Mouse (Mus musculus): ENCODE results near the gene Zkscan5. TPM values are rescaled to one million over a fixed set of nuclear protein-coding genes. Genes with fewer than 3 reads are reported as not detected.

The Zkscan5 gene
- polyA plus RNA-seq (2012; rRNA removed), result 11.0 and 11.2 TPM in 2 replicates

DNA sequence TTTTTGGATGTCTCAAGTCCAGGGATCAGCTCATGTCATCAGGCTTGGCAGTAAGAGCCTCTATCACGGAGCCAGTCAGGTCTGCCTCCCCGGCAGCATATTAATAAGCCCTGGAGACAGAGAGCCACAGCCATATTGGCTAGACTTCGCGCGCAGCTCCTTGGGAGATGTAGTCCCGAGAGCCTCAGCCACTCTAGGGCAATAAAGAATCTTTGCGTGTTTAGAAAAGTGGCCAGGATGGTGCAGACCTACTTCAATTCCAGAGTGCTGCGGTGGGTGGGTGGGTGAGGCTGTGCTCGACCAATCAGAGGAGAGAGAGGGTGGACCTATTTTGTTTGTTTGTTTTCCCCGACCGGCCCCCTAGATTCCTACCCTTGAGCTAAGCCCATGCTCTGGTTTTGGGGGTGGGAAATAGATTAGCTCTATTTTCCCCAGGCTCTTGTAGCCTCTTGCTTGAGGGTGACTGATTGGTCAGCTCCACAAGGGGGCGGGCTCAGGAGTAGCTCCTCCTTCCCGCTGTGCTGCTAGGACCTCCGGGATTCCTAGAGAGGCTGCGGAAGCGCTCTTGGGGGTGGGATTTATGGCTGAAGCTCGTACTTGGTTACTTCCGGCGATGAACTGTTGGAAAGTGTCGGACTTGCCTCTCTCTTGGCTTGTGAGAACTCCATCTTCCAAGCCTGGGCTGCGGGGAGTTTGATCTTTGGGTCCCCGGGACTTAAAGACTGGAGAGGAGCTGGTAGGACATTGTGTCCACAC is at the start of gene Zkscan5:
Zkscan5 (plus strand) TSS at position 627 of the 756 bp plus-strand sequence.
- peak; percentile 98 to 99 for DNase-seq
- WGBS, result under 1% methylated on average over 22 of the region's 22 CpGs
- no peaks in the 10 kb centered on the region for H3K27me3 ChIP-seq (ENCODE audit: control insufficient read depth, insufficient read depth, low read length)

DNA sequence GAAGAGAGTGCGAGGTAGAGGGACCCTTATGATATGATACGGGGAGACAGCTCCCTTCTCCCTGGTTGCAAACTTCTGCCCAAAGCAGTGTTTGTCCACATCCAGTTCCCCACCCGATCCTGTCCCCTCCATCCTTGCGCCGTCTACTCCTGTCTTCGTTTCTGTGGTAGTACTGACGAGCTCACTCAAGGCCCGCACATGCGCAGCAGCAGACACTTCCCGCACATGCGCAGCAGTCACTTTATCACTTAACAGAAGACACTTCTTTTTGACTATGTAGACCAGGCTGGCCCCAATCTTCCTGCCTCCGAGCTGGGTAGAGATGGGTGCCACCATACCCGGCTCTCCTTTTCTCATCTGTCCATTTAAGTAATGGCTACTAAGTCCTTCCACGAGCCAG is 43.0 kb upstream of the Zkscan5 start:
- Histone ChIP-seq H3K4me3 (replicated peaks; ENCODE audit: insufficient read depth, low read depth, low read length) (no peak overlapping the region), H3K27me3 (ENCODE audit: control insufficient read depth, insufficient read depth, low read length) (no peaks in the 10 kb centered on the region), H3K27ac (ENCODE audit: insufficient read depth, low read length) (no peak overlapping the region), H3K4me1 (ENCODE audit: control insufficient read depth, insufficient read depth, low read length) (peaks cover 7% of the 10 kb centered on the region)
- no peak for DNase-seq
- TF ChIP-seq POLR2A (IDR thresholded peaks at IDR 0.05; ENCODE audit: borderline replicate concordance, insufficient read depth, low read length), result no peak
- TF ChIP-seq CTCF (IDR thresholded peaks at IDR 0.05; ENCODE audit: borderline replicate concordance, insufficient read depth, low read depth, low read length), result no peak
- 95% methylated on average over 14 of the region's 14 CpGs for WGBS

More for the DNA sequence above, at the start of gene Zkscan5:
- H3K27ac ChIP-seq (ENCODE audit: insufficient read depth, low read length), result peak within 1 kb of the TSS; percentile 69
- H3K4me3 ChIP-seq (replicated peaks; ENCODE audit: insufficient read depth, low read depth, low read length), result peak within 1 kb of the TSS; percentile 72
- H3K4me1 ChIP-seq (ENCODE audit: control insufficient read depth, insufficient read depth, low read length), result peaks cover 9% of the 10 kb centered on the region
- TF ChIP-seq POLR2A (IDR thresholded peaks at IDR 0.05; ENCODE audit: borderline replicate concordance, insufficient read depth, low read length) (peak; percentile 64; the same call in 1 of the 2 replicates), CTCF (IDR thresholded peaks at IDR 0.05; ENCODE audit: borderline replicate concordance, insufficient read depth, low read depth, low read length) (no peak)

DNA sequence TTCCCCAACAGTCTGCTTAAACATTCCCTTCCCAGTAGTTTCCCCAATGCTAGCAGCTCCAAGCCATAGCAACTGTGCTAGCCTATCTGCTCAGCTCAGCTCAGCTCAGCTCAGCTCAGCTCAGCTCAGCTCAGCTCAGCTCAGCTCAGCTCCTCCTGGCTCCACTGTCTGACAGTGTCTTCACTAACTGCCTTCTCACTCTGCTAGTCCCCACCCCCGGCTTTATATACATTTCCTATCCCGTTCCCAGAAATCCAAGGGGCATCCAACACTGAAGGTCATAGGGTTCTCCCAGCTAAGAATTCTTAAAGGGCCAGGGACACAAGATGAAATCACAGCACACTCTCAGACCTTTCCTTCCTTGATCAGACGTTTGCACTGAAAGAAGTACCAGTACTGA is 39.7 kb upstream of the Zkscan5 start:
- H3K27me3 ChIP-seq (ENCODE audit: control insufficient read depth, insufficient read depth, low read length), result no peaks in the 10 kb centered on the region
- no peak for DNase-seq
- H3K4me3 ChIP-seq (replicated peaks; ENCODE audit: insufficient read depth, low read depth, low read length), result no peak overlapping the region
- 46% methylated on average over 3 of the region's 3 CpGs for WGBS
- peaks cover 9% of the 10 kb centered on the region for H3K4me1 ChIP-seq (ENCODE audit: control insufficient read depth, insufficient read depth, low read length)
- no peak overlapping the region for H3K27ac ChIP-seq (ENCODE audit: insufficient read depth, low read length)
- no peak for TF ChIP-seq POLR2A (IDR thresholded peaks at IDR 0.05; ENCODE audit: borderline replicate concordance, insufficient read depth, low read length)
- TF ChIP-seq CTCF (IDR thresholded peaks at IDR 0.05; ENCODE audit: borderline replicate concordance, insufficient read depth, low read depth, low read length), result no peak

DNA sequence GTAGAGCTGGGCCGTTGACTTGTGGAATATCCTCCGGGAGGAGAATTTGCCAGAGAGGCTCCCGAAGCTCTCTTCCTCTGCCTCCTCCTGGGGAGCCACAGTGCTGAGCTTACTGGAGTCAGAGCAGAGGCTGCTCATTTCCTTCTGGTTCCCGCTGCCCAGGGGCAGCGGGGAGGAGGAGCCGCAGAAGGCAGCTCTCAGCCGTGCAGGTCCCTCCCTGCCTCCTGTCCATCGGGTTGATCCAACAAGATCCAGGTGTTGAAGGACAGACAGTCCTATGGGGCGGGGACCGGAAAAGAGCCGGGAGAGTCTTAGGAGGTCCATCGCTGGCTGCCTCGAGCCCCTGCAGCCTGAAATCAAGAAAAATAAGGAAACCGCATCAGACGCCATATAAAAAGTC is 39.2 kb upstream of the Zkscan5 start:
- H3K4me3 ChIP-seq (replicated peaks; ENCODE audit: insufficient read depth, low read depth, low read length), result no peak overlapping the region
- no peaks in the 10 kb centered on the region for H3K27me3 ChIP-seq (ENCODE audit: control insufficient read depth, insufficient read depth, low read length)
- no peak overlapping the region for H3K27ac ChIP-seq (ENCODE audit: insufficient read depth, low read length)
- no peak for TF ChIP-seq CTCF (IDR thresholded peaks at IDR 0.05; ENCODE audit: borderline replicate concordance, insufficient read depth, low read depth, low read length)
- no peak for TF ChIP-seq POLR2A (IDR thresholded peaks at IDR 0.05; ENCODE audit: borderline replicate concordance, insufficient read depth, low read length)
- H3K4me1 ChIP-seq (ENCODE audit: control insufficient read depth, insufficient read depth, low read length), result peaks cover 9% of the 10 kb centered on the region
- no peak for DNase-seq
- 80% methylated on average over 15 of the region's 15 CpGs for WGBS

DNA sequence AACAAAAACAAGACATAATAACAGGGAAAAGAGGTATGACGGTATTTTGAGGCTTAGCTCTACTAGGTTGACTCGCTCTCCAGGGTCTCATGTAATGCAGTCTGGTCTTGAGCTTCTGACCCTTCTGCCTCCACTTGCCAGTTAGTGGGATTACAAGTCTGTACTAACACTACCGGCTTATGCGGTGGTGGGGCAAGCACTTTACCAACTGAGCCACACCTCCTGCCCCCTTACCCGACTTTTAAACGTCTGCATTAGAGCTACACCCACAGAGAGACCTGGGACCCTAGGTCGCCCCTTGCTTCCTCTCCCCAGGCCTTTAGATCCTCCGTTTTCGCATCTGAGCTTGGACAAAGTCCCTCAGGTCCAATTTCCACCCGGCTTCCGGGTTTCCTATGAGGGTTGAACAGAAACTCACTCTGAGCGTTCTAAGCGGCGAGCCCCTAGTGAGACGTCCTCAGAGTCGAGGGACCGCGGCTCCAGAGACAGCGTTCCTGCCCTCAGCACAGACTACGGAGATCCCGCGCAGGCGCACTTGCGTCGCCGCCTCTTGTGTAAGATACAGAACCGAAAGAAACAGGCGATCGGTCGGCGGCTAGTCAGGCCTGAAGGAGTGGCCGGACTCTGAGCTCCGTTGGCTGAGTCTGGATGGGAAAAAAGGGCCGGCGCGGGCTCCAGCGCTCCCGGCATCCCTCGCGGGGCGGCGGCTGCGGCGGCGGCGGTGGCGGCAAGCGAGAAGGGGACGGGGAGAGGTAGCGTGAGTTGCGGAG is 37.6 kb upstream of the Zkscan5 start, which contains the start of the genes Ptcd1 and Cpsf4:
Ptcd1 (minus strand) TSS at position 573 of the 770 bp plus-strand sequence.
Cpsf4 (plus strand) TSS at position 678 of the 770 bp plus-strand sequence.
- DNase-seq, result peak; percentile 99
- Histone ChIP-seq H3K27ac (ENCODE audit: insufficient read depth, low read length) (peak within 1 kb of the TSS; percentile 83), H3K4me1 (ENCODE audit: control insufficient read depth, insufficient read depth, low read length) (peaks cover 9% of the 10 kb centered on the region), H3K27me3 (ENCODE audit: control insufficient read depth, insufficient read depth, low read length) (no peaks in the 10 kb centered on the region), H3K4me3 (replicated peaks; ENCODE audit: insufficient read depth, low read depth, low read length) (peak within 1 kb of the TSS; percentile 91)
- TF ChIP-seq CTCF (IDR thresholded peaks at IDR 0.05; ENCODE audit: borderline replicate concordance, insufficient read depth, low read depth, low read length) (no peak), POLR2A (IDR thresholded peaks at IDR 0.05; ENCODE audit: borderline replicate concordance, insufficient read depth, low read length) (peak; percentile 92)
- WGBS, result under 1% methylated on average over 51 of the region's 51 CpGs

DNA sequence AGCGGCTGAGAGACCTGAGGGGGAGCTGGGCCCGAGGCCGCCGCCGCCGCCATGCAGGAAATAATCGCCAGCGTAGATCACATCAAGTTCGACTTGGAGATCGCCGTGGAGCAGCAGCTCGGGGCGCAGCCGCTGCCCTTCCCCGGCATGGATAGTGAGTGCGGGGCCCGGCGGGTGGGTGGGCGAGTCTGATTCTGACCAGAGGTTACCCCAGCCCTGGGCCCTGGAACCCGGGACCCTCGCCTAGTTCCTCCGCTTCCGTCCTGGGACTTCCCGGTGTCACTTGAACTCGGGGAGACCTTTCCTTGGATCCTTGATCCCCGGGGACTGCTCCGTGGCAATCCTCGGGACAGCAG is 37.1 kb upstream of the Zkscan5 start:
- H3K4me3 ChIP-seq (replicated peaks; ENCODE audit: insufficient read depth, low read depth, low read length), result peak overlapping the region; percentile 91
- peaks cover 9% of the 10 kb centered on the region for H3K4me1 ChIP-seq (ENCODE audit: control insufficient read depth, insufficient read depth, low read length)
- WGBS, result 1% methylated on average over 28 of the region's 28 CpGs
- no peaks in the 10 kb centered on the region for H3K27me3 ChIP-seq (ENCODE audit: control insufficient read depth, insufficient read depth, low read length)
- TF ChIP-seq CTCF (IDR thresholded peaks at IDR 0.05; ENCODE audit: borderline replicate concordance, insufficient read depth, low read depth, low read length), result no peak
- TF ChIP-seq POLR2A (IDR thresholded peaks at IDR 0.05; ENCODE audit: borderline replicate concordance, insufficient read depth, low read length), result no peak
- H3K27ac ChIP-seq (ENCODE audit: insufficient read depth, low read length), result 0 out of 2 replicates have a peak overlapping the region, but pooled peaks have one; percentile 59
- DNase-seq, result no peak

DNA sequence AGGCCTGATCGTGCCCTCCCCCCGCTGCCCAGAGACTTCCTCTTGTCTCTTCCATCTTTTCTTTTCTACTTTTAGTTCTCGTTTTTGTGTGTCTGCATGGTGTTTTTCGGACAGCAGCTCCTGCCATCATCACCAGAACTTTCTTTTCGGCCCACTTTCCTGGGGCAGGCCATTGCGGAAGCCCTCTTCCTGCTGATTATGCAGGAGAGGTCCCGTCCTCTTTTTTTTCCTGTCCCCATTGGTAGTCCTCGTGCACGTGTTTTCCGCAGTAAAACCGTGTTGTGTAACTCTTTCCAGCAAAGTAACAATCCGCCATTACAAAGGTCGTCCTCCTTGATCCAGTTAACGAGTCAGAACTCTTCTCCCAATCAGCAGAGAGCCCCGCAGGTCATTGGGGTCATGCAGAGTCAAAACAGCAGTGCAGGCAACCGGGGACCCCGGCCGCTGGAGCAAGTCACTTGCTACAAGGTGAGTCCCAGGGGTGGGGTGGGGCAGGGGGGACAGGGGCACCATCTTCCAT is 25.8 kb upstream of the Zkscan5 start:
- H3K4me1 ChIP-seq (ENCODE audit: control insufficient read depth, insufficient read depth, low read length), result no peaks in the 10 kb centered on the region
- WGBS, result 84% methylated on average over 18 of the region's 18 CpGs
- H3K4me3 ChIP-seq (replicated peaks; ENCODE audit: insufficient read depth, low read depth, low read length), result no peak overlapping the region
- no peaks in the 10 kb centered on the region for H3K27me3 ChIP-seq (ENCODE audit: control insufficient read depth, insufficient read depth, low read length)
- no peak overlapping the region for H3K27ac ChIP-seq (ENCODE audit: insufficient read depth, low read length)
- DNase-seq, result no peak
- TF ChIP-seq POLR2A (IDR thresholded peaks at IDR 0.05; ENCODE audit: borderline replicate concordance, insufficient read depth, low read length) (no peak), CTCF (IDR thresholded peaks at IDR 0.05; ENCODE audit: borderline replicate concordance, insufficient read depth, low read depth, low read length) (no peak)

All from cerebellum, adult 2 months (tissue).